In the genomic region with DNA sequence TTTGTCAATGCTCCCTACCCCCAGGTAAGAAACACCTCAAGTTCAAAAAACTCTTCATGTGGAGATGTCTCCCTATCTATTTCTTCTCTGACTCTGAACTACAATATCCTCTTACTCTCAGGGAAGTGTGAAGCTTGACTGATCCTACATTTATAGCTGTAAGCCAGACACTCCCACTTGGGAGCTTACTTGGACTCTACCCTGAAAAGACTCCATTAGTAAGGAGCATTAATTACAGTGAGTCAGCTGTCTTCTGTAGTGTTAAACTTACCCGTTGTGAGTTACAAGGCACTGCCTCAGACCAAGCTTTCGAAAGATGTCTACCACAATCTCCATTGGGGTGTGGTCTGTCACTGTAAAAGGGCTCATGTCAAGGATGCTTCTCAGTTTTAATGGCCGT, we compare ENCODE assay signal across 23 mouse cellular contexts. TPM values are rescaled to one million over a fixed set of nuclear protein-coding genes. Genes with fewer than 3 reads are reported as not detected.
DNase-seq lines count a peak whose midpoint lies in the region; ATAC-seq and TF ChIP-seq lines count a peak whose summit lies in the region.
"Had no signal": no experiment of that assay in that cellular context is flagged by ENCODE, and none has a peak within 500 bp of the region (broad histone marks: within the 10 kb centered on the region; RNA-seq: fewer than 3 reads in every experiment).

No protein-coding gene starts in this region.

- H3K9me3 ChIP-seq in embryonic facial prominence, embryonic 14.5 days (ENCODE audit: control insufficient read depth, low read length): no peaks in the 10 kb centered on the region
- no peaks in the 10 kb centered on the region for H3K9me3 ChIP-seq in embryonic facial prominence, embryonic 10.5 days
- no peaks in the 10 kb centered on the region for H3K9me3 ChIP-seq in kidney, embryonic 16.5 days (ENCODE audit: low read length)
- H3K9me3 ChIP-seq in intestine, embryonic 16.5 days (ENCODE audit: control insufficient read depth, low read length): no peaks in the 10 kb centered on the region
- H3K9me3 ChIP-seq: embryonic facial prominence, embryonic 12.5 days; forebrain, embryonic 12.5 days; forebrain, embryonic 15.5 days; heart, embryonic 10.5 days; heart, embryonic 13.5 days had no signal

- no peaks in the 10 kb centered on the region for H3K27me3 ChIP-seq in embryonic facial prominence, embryonic 14.5 days (replicated peaks; ENCODE audit: control insufficient read depth, insufficient read depth, low read length)
- no peaks in the 10 kb centered on the region for H3K27me3 ChIP-seq in embryonic facial prominence, embryonic 10.5 days (replicated peaks; ENCODE audit: low read depth, poor library complexity, severe bottlenecking)
- H3K27me3 ChIP-seq in kidney, embryonic 16.5 days (ENCODE audit: insufficient read depth, low read length): no peaks in the 10 kb centered on the region
- no peaks in the 10 kb centered on the region for H3K27me3 ChIP-seq in kidney, adult 2 months (replicated peaks; ENCODE audit: control insufficient read depth, insufficient read depth, low read length)
- H3K27me3 ChIP-seq in intestine, embryonic 16.5 days (replicated peaks; ENCODE audit: control insufficient read depth, insufficient read depth, low read length): no peaks in the 10 kb centered on the region
- H3K27me3 ChIP-seq: embryonic facial prominence, embryonic 12.5 days; forebrain, embryonic 12.5 days; forebrain, embryonic 15.5 days; heart, embryonic 13.5 days had no signal

- no peak for TF ChIP-seq POLR2A in kidney, adult 2 months (IDR thresholded peaks at IDR 0.05; ENCODE audit: low read depth, low read length)

- no peak overlapping the region for H3K27ac ChIP-seq in embryonic facial prominence, embryonic 14.5 days (replicated peaks; ENCODE audit: low read depth, low read length)
- H3K27ac ChIP-seq in embryonic facial prominence, embryonic 10.5 days (replicated peaks): no peak overlapping the region
- no peak overlapping the region for H3K27ac ChIP-seq in kidney, embryonic 16.5 days (ENCODE audit: low read length)
- H3K27ac ChIP-seq in kidney, adult 2 months (ENCODE audit: insufficient read depth, low read depth, low read length): no peak overlapping the region
- H3K27ac ChIP-seq in intestine, embryonic 16.5 days (ENCODE audit: low read length): no peak overlapping the region
- H3K27ac ChIP-seq: embryonic facial prominence, embryonic 12.5 days; forebrain, embryonic 12.5 days; forebrain, embryonic 15.5 days; heart, adult 2 months; heart, embryonic 10.5 days; heart, embryonic 13.5 days; hindbrain, embryonic 14.5 days had no signal

- DNase-seq in embryonic facial prominence, embryonic 14.5 days (ENCODE audit: low spot score): peak; percentile 5
- no peak for DNase-seq in embryonic facial prominence, embryonic 10.5 days (ENCODE audit: low spot score)
- no peak for DNase-seq in kidney, adult 2 months
- DNase-seq in gastrocnemius, postnatal 25 days: no peak
- no peak for DNase-seq in left cerebral cortex, postnatal 4 days
- DNase-seq: adrenal gland, postnatal 10 days; adrenal gland, postnatal 36 days; cerebellum, adult 18-20 months; cerebellum, adult 9-10 months; cerebellum, postnatal 14 days; gastrocnemius, postnatal 36 days; heart, adult 2 months; heart, postnatal 14 days; heart, postnatal 4 days had no signal

- H3K4me1 ChIP-seq in embryonic facial prominence, embryonic 14.5 days (ENCODE audit: control insufficient read depth, insufficient read depth, low read length): no peaks in the 10 kb centered on the region
- no peaks in the 10 kb centered on the region for H3K4me1 ChIP-seq in embryonic facial prominence, embryonic 10.5 days
- H3K4me1 ChIP-seq in kidney, embryonic 16.5 days (ENCODE audit: insufficient read depth, low read length): no peaks in the 10 kb centered on the region
- no peaks in the 10 kb centered on the region for H3K4me1 ChIP-seq in kidney, adult 2 months (ENCODE audit: control insufficient read depth, insufficient read depth, low read length)
- H3K4me1 ChIP-seq in intestine, embryonic 16.5 days (ENCODE audit: control insufficient read depth, insufficient read depth, low read length): no peaks in the 10 kb centered on the region
- H3K4me1 ChIP-seq: embryonic facial prominence, embryonic 12.5 days; forebrain, embryonic 12.5 days; forebrain, embryonic 15.5 days; heart, embryonic 10.5 days had no signal

- no peak for ATAC-seq in embryonic facial prominence, embryonic 14.5 days (ENCODE audit: low read depth)
- ATAC-seq in kidney, embryonic 16.5 days (ENCODE audit: low FRiP score, low TSS enrichment): peak; percentile 86; the same call in 1 of the 2 replicates
- peak; percentile 91 for ATAC-seq in intestine, embryonic 16.5 days
- ATAC-seq: forebrain, embryonic 15.5 days had no signal

- H3K4me3 ChIP-seq in embryonic facial prominence, embryonic 14.5 days (ENCODE audit: low read depth, low read length): no peak overlapping the region
- no peak overlapping the region for H3K4me3 ChIP-seq in embryonic facial prominence, embryonic 10.5 days
- H3K4me3 ChIP-seq in kidney, embryonic 16.5 days (ENCODE audit: low read length): no peak overlapping the region
- no peak overlapping the region for H3K4me3 ChIP-seq in kidney, adult 2 months (ENCODE audit: insufficient read depth, low read depth, low read length)
- H3K4me3 ChIP-seq in intestine, embryonic 16.5 days (ENCODE audit: low read length): no peak overlapping the region
- H3K4me3 ChIP-seq: embryonic facial prominence, embryonic 12.5 days; erythroblast, embryonic 14.5 days; forebrain, embryonic 12.5 days; forebrain, embryonic 15.5 days; heart, adult 2 months; heart, embryonic 10.5 days; heart, embryonic 13.5 days had no signal

- no peak overlapping the region for H3K4me2 ChIP-seq in embryonic facial prominence, embryonic 14.5 days (ENCODE audit: low read depth, low read length)
- H3K4me2 ChIP-seq in kidney, embryonic 16.5 days (replicated peaks; ENCODE audit: low read depth, low read length): no peak overlapping the region
- H3K4me2 ChIP-seq in intestine, embryonic 16.5 days (ENCODE audit: low read depth, low read length): no peak overlapping the region
- H3K4me2 ChIP-seq: embryonic facial prominence, embryonic 12.5 days; forebrain, embryonic 12.5 days; forebrain, embryonic 15.5 days; heart, embryonic 13.5 days; hindbrain, embryonic 14.5 days had no signal

- WGBS in embryonic facial prominence, embryonic 14.5 days: 82% methylated on average over 3 of the region's 3 CpGs
- 90% methylated on average over 3 of the region's 3 CpGs for WGBS in embryonic facial prominence, embryonic 10.5 days
- WGBS in kidney, embryonic 16.5 days: 56% methylated on average over 3 of the region's 3 CpGs
- 51% methylated on average over 3 of the region's 3 CpGs for WGBS in kidney, adult 2 months
- 77% methylated on average over 3 of the region's 3 CpGs for WGBS in intestine, embryonic 16.5 days

- intact Hi-C loops in left cerebral cortex, postnatal 4 days (cut with DNase I): no loop called here

- peaks cover 5% of the 10 kb centered on the region; the same call in 1 of the 2 replicates for H3K36me3 ChIP-seq in embryonic facial prominence, embryonic 14.5 days (ENCODE audit: control insufficient read depth, insufficient read depth, low read length)
- H3K36me3 ChIP-seq in embryonic facial prominence, embryonic 10.5 days (replicated peaks): peaks cover 9% of the 10 kb centered on the region
- H3K36me3 ChIP-seq in kidney, embryonic 16.5 days (ENCODE audit: insufficient read depth, low read length): peaks cover 6% of the 10 kb centered on the region; the same call in 1 of the 2 replicates
- no peaks in the 10 kb centered on the region; the same call in 1 of the 2 replicates for H3K36me3 ChIP-seq in kidney, adult 2 months (ENCODE audit: control insufficient read depth, insufficient read depth, low read length)
- H3K36me3 ChIP-seq in intestine, embryonic 16.5 days (ENCODE audit: control insufficient read depth, insufficient read depth, low read length): peaks cover 2% of the 10 kb centered on the region; the same call in 1 of the 2 replicates
- H3K36me3 ChIP-seq: embryonic facial prominence, embryonic 12.5 days had no signal

- no peak overlapping the region for H3K9ac ChIP-seq in embryonic facial prominence, embryonic 14.5 days (ENCODE audit: low read depth, low read length)
- H3K9ac ChIP-seq in kidney, embryonic 16.5 days (replicated peaks; ENCODE audit: low read length): no peak overlapping the region
- H3K9ac ChIP-seq in intestine, embryonic 16.5 days (ENCODE audit: low read depth, low read length): no peak overlapping the region
- H3K9ac ChIP-seq: embryonic facial prominence, embryonic 12.5 days; forebrain, embryonic 12.5 days; forebrain, embryonic 15.5 days; heart, embryonic 13.5 days; hindbrain, embryonic 14.5 days had no signal

- no peak for TF ChIP-seq CTCF in kidney, adult 2 months (conservative IDR thresholded peaks at IDR 0.05; ENCODE audit: insufficient read depth, insufficient read length, low read depth, low read length)

RNA-seq across cellular contexts. Expression of a gene that starts 28.9 kb away (rescaled TPM):
- polyA plus RNA-seq in embryonic facial prominence, embryonic 14.5 days (2014; fragmentation: Nextera tagmentation; extraction: Ambion mirVana): 85.4 and 89.2 TPM in 2 replicates
- 115 and 117 TPM in 2 replicates for polyA plus RNA-seq in embryonic facial prominence, embryonic 10.5 days (2016; fragmentation: Nextera tagmentation; extraction: Ambion mirVana)
- 100 and 112 TPM in 2 replicates for polyA plus RNA-seq in kidney, embryonic 16.5 days (2015; fragmentation: Nextera tagmentation; extraction: Ambion mirVana)
- 3.9 and 6.5 TPM in 2 replicates for polyA plus RNA-seq in kidney, adult 2 months (2012; rRNA removed)
- 72.0 and 79.9 TPM in 2 replicates for polyA plus RNA-seq in intestine, embryonic 16.5 days (2015; fragmentation: Nextera tagmentation; extraction: Ambion mirVana)
- total RNA-seq in gastrocnemius, postnatal 25 days (2021): 1 to 10 TPM; 6.1 to 6.7 TPM
- total RNA-seq in left cerebral cortex, postnatal 4 days (2021): 10 to 100 TPM; 50.5 to 58.5 TPM
